In genomic region chr14:60687241-60687640, GRCm38 (mm10) we compare ENCODE assay signal across 10 mouse cellular contexts. TPM values are rescaled to one million over a fixed set of nuclear protein-coding genes. Genes with fewer than 3 reads are reported as not detected.
DNase-seq lines count a peak whose midpoint lies in the region; ATAC-seq lines count a peak whose summit lies in the region.
"Had no signal": no experiment of that assay in that cellular context is flagged by ENCODE, and none has a peak within 500 bp of the region (broad histone marks: within the 10 kb centered on the region; RNA-seq: fewer than 3 reads in every experiment).

No protein-coding gene starts in this region.

- H3K9ac ChIP-seq in forebrain, embryonic 13.5 days, result no peak overlapping the region

- DNase-seq in adrenal gland, postnatal 14 days, result peak; percentile 12
- no peak for DNase-seq in adrenal gland, adult 2 months
- DNase-seq in kidney, postnatal 14 days, result peak; percentile 51
- DNase-seq in kidney, adult 18-20 months, result no peak
- DNase-seq in mesoderm, embryonic 11.5 days (ENCODE audit: low read depth, low spot score), result peak; percentile 39
- no peak for DNase-seq in ovary, postnatal 10 days (ENCODE audit: low spot score)
- no peak for DNase-seq in left cerebral cortex, postnatal 10 days (ENCODE audit: extremely low spot score in 1 of 2, low spot score in 2 of 2)

- H3K4me3 ChIP-seq in forebrain, embryonic 13.5 days, result no peak overlapping the region

- intact Hi-C loops in left cerebral cortex, postnatal 10 days (cut with DNase I), result no loop called here

- H3K27me3 ChIP-seq in forebrain, embryonic 13.5 days, result no peaks in the 10 kb centered on the region

- peak overlapping the region; percentile 53 for H3K27ac ChIP-seq in forebrain, embryonic 13.5 days

- peak overlapping the region; percentile 19; the same call in 1 of the 2 replicates for H3K4me2 ChIP-seq in forebrain, embryonic 13.5 days
- H3K4me2 ChIP-seq: heart, embryonic 11.5 days had no signal

- 26% methylated on average over 7 of the region's 7 CpGs for WGBS in forebrain, embryonic 13.5 days

- no peak for ATAC-seq in forebrain, embryonic 13.5 days

- H3K36me3 ChIP-seq in forebrain, embryonic 13.5 days (ENCODE audit: poor library complexity, severe bottlenecking), result peaks cover 13% of the 10 kb centered on the region
- H3K36me3 ChIP-seq: G1E had no signal

- no peaks in the 10 kb centered on the region for H3K9me3 ChIP-seq in forebrain, embryonic 13.5 days (replicated peaks)
- H3K9me3 ChIP-seq: G1E had no signal

- H3K4me1 ChIP-seq in forebrain, embryonic 13.5 days, result peaks cover 86% of the 10 kb centered on the region

RNA-seq across cellular contexts. Expression of gene Spata13, which starts 53.4 kb away (rescaled TPM):
- total RNA-seq in adrenal gland, postnatal 14 days (2021), result 110 and 120 TPM in 2 replicates
- 100 to 1,000 TPM; 144 to 151 TPM for total RNA-seq in adrenal gland, adult 2 months (2021)
- 35.2 and 41.9 TPM in 2 replicates for polyA plus RNA-seq in adrenal gland, adult 2 months (2012; rRNA removed)
- polyA plus RNA-seq in forebrain, embryonic 13.5 days (2015; fragmentation: Nextera tagmentation; extraction: Ambion mirVana), result 81.7 and 83.0 TPM in 2 replicates
- total RNA-seq in left cerebral cortex, postnatal 10 days (2021), result 10 to 100 TPM; 15.8 to 18.9 TPM

Comparison
In these comparisons a context has a peak if more than half of its experiments do, and no peak if none do; other contexts are left out.
1. DNase-seq: peak in adrenal gland, postnatal 14 days (single experiment), kidney, postnatal 14 days (single experiment) and mesoderm, embryonic 11.5 days (single experiment); none in adrenal gland, adult 2 months (single experiment), kidney, adult 18-20 months (single experiment), ovary, postnatal 10 days (single experiment) and left cerebral cortex, postnatal 10 days (0 of 2).